Mouse (Mus musculus) heart, embryonic 16.5 days (tissue): ENCODE data around the gene Pdia4. TPM values are rescaled to one million over a fixed set of nuclear protein-coding genes. Genes with fewer than 3 reads are reported as not detected.

Experiments used
- ATAC-seq: fragments of 200-750 bp; cut with Nextera tagmentation; replicated peaks from 2 replicates; pipeline ENCODE4 v1.8.0; 2017; ENCODE audit warnings: moderate number of reproducible peaks; ENCODE audit not compliant: insufficient read depth, low FRiP score; ENCODE audit errors: extremely low read depth
- H3K27ac ChIP-seq: fragments of 300-500 bp; sonication (generic); 2 replicates; pipeline ENCODE4 v1.5.1; 2014; ENCODE audit warnings: mild to moderate bottlenecking, low read length, control low read depth, moderate library complexity
- H3K27me3 ChIP-seq: fragments of 300-500 bp; sonication (generic); 2 replicates; pipeline ENCODE4 v1.6.1; 2014; ENCODE audit warnings: low read length, mixed read lengths; ENCODE audit not compliant: control insufficient read depth, insufficient read depth
- H3K36me3 ChIP-seq: fragments of 300-500 bp; sonication (generic); 2 replicates; pipeline ENCODE4 v1.6.1; 2014; ENCODE audit not compliant: control insufficient read depth, insufficient read depth
- H3K4me1 ChIP-seq: fragments of 300-500 bp; sonication (generic); 2 replicates; pipeline ENCODE4 v1.6.1; 2014; ENCODE audit warnings: low read length, mixed read lengths; ENCODE audit not compliant: control insufficient read depth, insufficient read depth
- H3K4me2 ChIP-seq: fragments of 300-500 bp; sonication (generic); 2 replicates; pipeline ENCODE4 v1.6.1; 2014; ENCODE audit warnings: low read depth, mild to moderate bottlenecking, control low read depth, low read length
- H3K4me3 ChIP-seq: fragments of 300-500 bp; sonication (generic); 2 replicates; pipeline ENCODE4 v1.5.1; 2014; ENCODE audit warnings: mild to moderate bottlenecking, control low read depth, low read length
- H3K9ac ChIP-seq: fragments of 300-500 bp; sonication (generic); 2 replicates; pipeline ENCODE4 v1.6.1; 2014; ENCODE audit warnings: low read length, control low read depth
- H3K9me3 ChIP-seq: fragments of 300-500 bp; sonication (generic); replicated peaks from 2 replicates; pipeline ENCODE4 v1.6.1; 2016; ENCODE audit warnings: low read length; ENCODE audit not compliant: control insufficient read depth
- WGBS: fragments of 180-500 bp; shearing (Covaris S2); extraction: QIAGEN DNeasy Blood & Tissue Kit; methylation state at CpG from one replicate; pipeline ENCODE4 v1.1.7; 2014; 5-methylcytosine and 5-hydroxymethylcytosine counted together
- polyA plus RNA-seq: library from polyadenylated mRNA; unstranded; fragments of >200 nt; fragmentation: Nextera tagmentation; extraction: Ambion mirVana; gene quantifications from 2 replicates; pipeline ENCODE4 v1.2.1, GENCODE M21; 2015

Pdia4 gene
- polyA plus RNA-seq, 1 experiment from 2014 or later = 139 TPM

DNA sequence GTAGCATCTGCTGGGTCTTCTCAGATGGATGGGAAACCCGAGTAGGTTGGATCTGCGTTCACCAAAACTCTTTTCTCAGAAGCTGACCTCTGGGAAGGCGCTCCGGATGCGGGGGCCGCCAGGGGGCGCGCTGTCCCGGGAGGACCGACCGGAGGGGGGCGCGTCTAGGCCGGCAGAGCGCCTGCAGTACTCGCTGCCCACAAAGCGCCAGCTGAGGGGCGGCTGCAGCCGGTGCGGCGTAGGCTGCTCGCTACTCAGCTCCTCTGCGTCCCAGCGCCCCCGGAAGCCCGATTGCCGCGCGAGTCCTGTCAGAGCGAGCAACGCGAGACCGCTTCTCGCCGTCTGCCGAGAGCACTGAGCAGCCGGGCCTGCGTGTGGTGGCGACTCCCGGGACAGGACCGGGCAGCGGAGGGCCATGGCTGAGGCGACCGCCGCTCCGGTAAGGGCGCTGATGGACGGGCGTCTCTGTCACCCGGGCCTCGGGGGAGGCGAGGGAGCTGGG lies 22.3 kb upstream of the Pdia4 start, which contains the start of gene Zfp398:
Gene Zfp398, plus strand, starts transcription at position 180 of the 502 bp plus-strand sequence.
- under 1% methylated on average over 52 of the region's 52 CpGs for WGBS
- H3K4me3 ChIP-seq = peak within 1 kb of the TSS; percentile 83
- no peaks in the 10 kb centered on the region; the same call in 1 of the 2 replicates for H3K36me3 ChIP-seq
- ATAC-seq = peak; percentile 94
- H3K27me3 ChIP-seq = no peaks in the 10 kb centered on the region
- peaks cover 9% of the 10 kb centered on the region for H3K4me1 ChIP-seq
- peak within 1 kb of the TSS; percentile 94 for H3K27ac ChIP-seq
- H3K4me2 ChIP-seq = peak within 1 kb of the TSS; percentile 66
- no peaks in the 10 kb centered on the region for H3K9me3 ChIP-seq
- peak within 1 kb of the TSS; percentile 95 for H3K9ac ChIP-seq

- no peak overlapping the region for H3K4me2 ChIP-seq
- H3K36me3 ChIP-seq = no peaks in the 10 kb centered on the region
- H3K4me3 ChIP-seq = no peak overlapping the region
- H3K9ac ChIP-seq = no peak overlapping the region
- H3K27me3 ChIP-seq = no peaks in the 10 kb centered on the region
- ATAC-seq = no peak
- H3K4me1 ChIP-seq = peaks cover 9% of the 10 kb centered on the region
- H3K27ac ChIP-seq = no peak overlapping the region
- H3K9me3 ChIP-seq = no peaks in the 10 kb centered on the region
- 83% methylated on average over 1 of the region's 1 CpGs for WGBS
These were observed 19.0 kb upstream of the Pdia4 start for GRCm38 (mm10) chr6:47832220-47832619.

GRCm38 (mm10) chr6:47830104-47831078 lies 17.2 kb upstream of the Pdia4 start, which contains the start of gene Zfp786:
Zfp786 (minus strand) TSS chr6:47830867.
- H3K4me3 ChIP-seq = peak within 1 kb of the TSS; percentile 77
- H3K4me2 ChIP-seq = peak within 1 kb of the TSS; percentile 71
- H3K9me3 ChIP-seq = no peaks in the 10 kb centered on the region
- ATAC-seq = peak; percentile 87
- no peaks in the 10 kb centered on the region for H3K27me3 ChIP-seq
- H3K27ac ChIP-seq = no peak within 1 kb of the TSS
- H3K4me1 ChIP-seq = peaks cover 4% of the 10 kb centered on the region; the same call in 1 of the 2 replicates
- WGBS = 2% methylated on average over 62 of the region's 64 CpGs
- no peaks in the 10 kb centered on the region for H3K36me3 ChIP-seq
- peak within 1 kb of the TSS; percentile 81 for H3K9ac ChIP-seq

DNA sequence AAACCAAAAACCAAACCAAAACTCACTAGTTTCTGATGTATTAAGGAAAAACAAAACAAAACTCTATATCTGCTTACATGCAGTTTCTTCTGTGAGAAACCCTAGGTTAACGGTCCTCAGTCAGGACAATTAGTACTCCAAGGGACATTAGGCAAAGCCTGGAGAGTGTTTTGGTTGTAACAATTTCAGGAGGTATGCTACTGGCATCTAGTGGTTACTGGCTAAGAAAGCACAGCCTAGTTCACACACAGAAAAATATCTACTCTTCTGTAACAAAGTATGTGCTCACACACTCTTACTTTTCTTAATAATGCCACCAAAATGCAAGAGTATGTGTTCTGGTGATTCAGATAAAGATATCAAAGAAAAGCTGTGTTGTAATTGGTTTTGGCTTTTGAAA lies 15.7 kb upstream of the Pdia4 start:
- ATAC-seq = no peak
- Histone ChIP-seq H3K9me3 (no peaks in the 10 kb centered on the region), H3K9ac (no peak overlapping the region), H3K4me3 (no peak overlapping the region), H3K4me2 (no peak overlapping the region), H3K36me3 (no peaks in the 10 kb centered on the region), H3K27ac (no peak overlapping the region), H3K27me3 (no peaks in the 10 kb centered on the region), H3K4me1 (peaks cover 4% of the 10 kb centered on the region; the same call in 1 of the 2 replicates)
- 33% methylated on average over 1 of the region's 1 CpGs for WGBS

DNA sequence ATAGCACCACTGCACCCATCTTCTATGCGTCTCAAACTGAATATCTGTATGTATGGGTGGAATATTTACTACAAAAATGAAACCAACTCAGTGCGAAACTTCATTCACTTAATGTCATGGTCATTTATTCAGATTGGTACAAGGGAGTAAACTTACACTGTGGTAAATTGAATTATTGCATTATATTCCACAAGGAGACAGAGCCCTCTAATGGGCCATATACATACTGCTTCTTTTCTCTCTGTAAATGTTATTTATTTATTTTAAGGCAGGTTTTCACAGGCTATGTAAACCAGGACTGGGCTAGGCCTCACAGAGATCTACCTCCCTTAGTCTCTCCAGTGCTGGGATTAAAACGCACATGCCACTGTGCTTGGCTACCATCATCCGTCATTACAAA lies 14.2 kb upstream of the Pdia4 start:
- Histone ChIP-seq H3K4me1 (peaks cover 4% of the 10 kb centered on the region; the same call in 1 of the 2 replicates), H3K4me3 (no peak overlapping the region), H3K4me2 (no peak overlapping the region), H3K27me3 (no peaks in the 10 kb centered on the region), H3K36me3 (no peaks in the 10 kb centered on the region), H3K9me3 (no peaks in the 10 kb centered on the region), H3K27ac (no peak overlapping the region), H3K9ac (no peak overlapping the region)
- no peak for ATAC-seq
- 87% methylated on average over 4 of the region's 4 CpGs for WGBS

DNA sequence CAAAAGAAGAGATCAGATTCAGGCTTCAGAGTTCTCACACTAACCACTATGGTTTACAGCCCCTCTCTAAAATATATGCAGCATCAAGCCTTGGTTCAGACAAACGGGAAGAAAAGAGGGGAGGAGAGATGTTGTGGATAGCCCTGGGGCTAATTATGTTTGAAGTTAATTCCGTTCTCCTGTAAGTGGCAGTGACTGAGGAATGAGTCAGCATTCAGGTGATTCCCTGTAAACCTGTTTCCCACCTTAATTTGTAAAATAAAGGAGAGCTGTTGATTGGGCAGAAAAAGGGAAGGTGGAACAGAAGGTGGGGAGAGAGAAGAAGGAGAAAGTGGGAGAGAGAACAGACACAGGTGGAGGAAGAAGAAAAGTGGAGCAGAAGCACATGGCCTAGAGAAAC lies 11.0 kb upstream of the Pdia4 start:
- no peak overlapping the region for H3K27ac ChIP-seq
- no peak overlapping the region for H3K4me2 ChIP-seq
- H3K4me1 ChIP-seq = no peaks in the 10 kb centered on the region
- no peak overlapping the region for H3K9ac ChIP-seq
- H3K27me3 ChIP-seq = no peaks in the 10 kb centered on the region
- WGBS = 58% methylated on average over 2 of the region's 2 CpGs
- H3K4me3 ChIP-seq = no peak overlapping the region
- H3K9me3 ChIP-seq = no peaks in the 10 kb centered on the region
- no peaks in the 10 kb centered on the region for H3K36me3 ChIP-seq
- ATAC-seq = no peak

DNA sequence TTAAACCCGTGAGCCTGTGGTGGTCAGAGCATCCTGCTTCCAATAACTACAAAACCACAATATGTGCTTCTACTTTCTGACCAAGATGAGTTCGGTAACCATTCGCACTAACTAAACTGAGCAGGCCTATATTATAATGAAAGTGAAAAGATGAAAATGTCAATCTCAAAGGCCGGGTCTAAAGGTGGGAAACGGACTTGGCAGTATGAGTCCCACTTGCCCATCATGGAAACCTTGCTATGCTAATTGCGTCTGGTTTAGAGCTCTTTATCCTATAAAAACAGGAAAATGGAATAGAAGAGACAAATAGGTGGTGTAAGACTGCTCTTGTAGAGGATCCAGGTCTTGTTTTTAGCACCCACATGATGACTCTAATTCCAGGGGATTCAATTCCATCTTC lies 8.5 kb upstream of the Pdia4 start:
- H3K9ac ChIP-seq = no peak overlapping the region
- ATAC-seq = no peak
- H3K4me1 ChIP-seq = no peaks in the 10 kb centered on the region
- H3K36me3 ChIP-seq = no peaks in the 10 kb centered on the region
- H3K4me2 ChIP-seq = no peak overlapping the region
- no peaks in the 10 kb centered on the region for H3K27me3 ChIP-seq
- no peaks in the 10 kb centered on the region for H3K9me3 ChIP-seq
- 90% methylated on average over 6 of the region's 6 CpGs for WGBS
- H3K4me3 ChIP-seq = no peak overlapping the region
- no peak overlapping the region for H3K27ac ChIP-seq

- Histone ChIP-seq H3K9me3 (no peaks in the 10 kb centered on the region), H3K4me3 (no peak overlapping the region), H3K27me3 (no peaks in the 10 kb centered on the region), H3K4me2 (no peak overlapping the region), H3K4me1 (no peaks in the 10 kb centered on the region), H3K27ac (no peak overlapping the region), H3K9ac (no peak overlapping the region), H3K36me3 (no peaks in the 10 kb centered on the region)
- WGBS = 83% methylated on average over 5 of the region's 5 CpGs
- ATAC-seq = no peak
These were observed 8.0 kb upstream of the Pdia4 start for GRCm38 (mm10) chr6:47821236-47821635.
